In the genomic region with DNA sequence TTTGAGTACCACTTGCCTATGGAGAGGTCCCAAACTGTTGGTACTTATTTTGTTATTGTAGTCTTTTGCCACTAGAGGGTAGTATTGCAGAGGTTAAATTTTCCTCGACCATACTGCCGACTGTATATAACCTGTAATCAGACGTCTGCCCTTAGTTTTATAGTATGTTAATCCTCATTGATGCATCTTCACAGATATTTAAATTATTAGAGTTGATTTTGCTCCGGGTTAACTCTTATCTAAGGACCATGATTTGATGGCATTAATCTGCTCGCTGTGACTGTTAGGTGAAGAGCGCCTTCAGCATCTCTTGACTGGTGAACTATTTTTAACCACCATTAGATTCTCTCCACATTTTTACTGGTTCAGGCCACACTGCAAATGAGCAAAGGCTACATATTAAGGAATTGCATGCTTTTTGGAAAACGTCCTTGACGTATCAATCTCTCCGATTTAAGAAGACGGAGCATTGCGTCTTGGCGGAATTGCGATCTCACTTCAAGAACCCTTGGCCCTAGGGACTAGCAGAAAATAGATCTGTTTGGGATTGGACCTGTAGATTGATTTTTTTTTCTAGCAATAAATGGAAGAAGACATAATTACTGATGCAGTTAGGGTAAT, we compare ENCODE assay signal across 7 mouse cellular contexts. TPM values are rescaled to one million over a fixed set of nuclear protein-coding genes. Genes with fewer than 3 reads are reported as not detected.
DNase-seq lines count a peak whose midpoint lies in the region; ATAC-seq and TF ChIP-seq lines count a peak whose summit lies in the region.

No protein-coding gene starts in this region.

- H3K27ac ChIP-seq in ES-Bruce4 (ENCODE audit: insufficient read depth, low read length), result peak overlapping the region; percentile 68
- peak overlapping the region; percentile 100 for H3K27ac ChIP-seq in embryonic facial prominence, embryonic 10.5 days (replicated peaks)
- peak overlapping the region; percentile 99; the same call in 1 of the 2 replicates for H3K27ac ChIP-seq in hindbrain, embryonic 11.5 days (ENCODE audit: low read depth, low read length)

- H3K27me3 ChIP-seq in ES-Bruce4 (ENCODE audit: control insufficient read depth, insufficient read depth, low read length, poor library complexity, severe bottlenecking), result no peaks in the 10 kb centered on the region
- H3K27me3 ChIP-seq in embryonic facial prominence, embryonic 10.5 days (replicated peaks; ENCODE audit: low read depth, poor library complexity, severe bottlenecking), result no peaks in the 10 kb centered on the region
- no peaks in the 10 kb centered on the region for H3K27me3 ChIP-seq in hindbrain, embryonic 11.5 days (ENCODE audit: control insufficient read depth, insufficient read depth, low read length)
- H3K27me3 ChIP-seq in splenic B cell, adult 2 months (ENCODE audit: control insufficient read depth, insufficient read depth, low read length, poor library complexity, severe bottlenecking), result no peaks in the 10 kb centered on the region

- TF ChIP-seq POLR2A in ES-Bruce4 (IDR thresholded peaks at IDR 0.05; ENCODE audit: insufficient read depth, low read length), result no peak

- WGBS in embryonic facial prominence, embryonic 10.5 days, result 9% methylated on average over 13 of the region's 13 CpGs
- 11% methylated on average over 13 of the region's 13 CpGs for WGBS in hindbrain, embryonic 11.5 days

- H3K9me3 ChIP-seq in ES-Bruce4 (replicated peaks; ENCODE audit: control insufficient read depth, insufficient read depth, low read length, poor library complexity, severe bottlenecking), result no peaks in the 10 kb centered on the region
- H3K9me3 ChIP-seq in embryonic facial prominence, embryonic 10.5 days, result no peaks in the 10 kb centered on the region
- H3K9me3 ChIP-seq in hindbrain, embryonic 11.5 days (ENCODE audit: control insufficient read depth, low read length), result no peaks in the 10 kb centered on the region

- H3K4me1 ChIP-seq in ES-Bruce4 (ENCODE audit: control insufficient read depth, insufficient read depth, low read length), result no peaks in the 10 kb centered on the region
- H3K4me1 ChIP-seq in embryonic facial prominence, embryonic 10.5 days, result peaks cover 43% of the 10 kb centered on the region
- H3K4me1 ChIP-seq in hindbrain, embryonic 11.5 days (replicated peaks; ENCODE audit: control insufficient read depth, insufficient read depth, low read length), result no peaks in the 10 kb centered on the region

- peaks cover 26% of the 10 kb centered on the region for H3K36me3 ChIP-seq in ES-Bruce4 (ENCODE audit: control insufficient read depth, insufficient read depth, low read length, poor library complexity, severe bottlenecking)
- H3K36me3 ChIP-seq in embryonic facial prominence, embryonic 10.5 days (replicated peaks), result peaks cover 22% of the 10 kb centered on the region
- H3K36me3 ChIP-seq in hindbrain, embryonic 11.5 days (ENCODE audit: control insufficient read depth, insufficient read depth, low read length), result 0 out of 2 replicates have a peak, but pooled peaks cover 5% of the 10 kb centered on the region
- H3K36me3 ChIP-seq in splenic B cell, adult 2 months (ENCODE audit: control insufficient read depth, insufficient read depth, low read length, poor library complexity, severe bottlenecking), result no peaks in the 10 kb centered on the region

- peak overlapping the region; percentile 60 for H3K9ac ChIP-seq in ES-Bruce4 (ENCODE audit: low read depth, poor library complexity, severe bottlenecking)
- H3K9ac ChIP-seq in hindbrain, embryonic 11.5 days (ENCODE audit: low read depth, low read length), result peak overlapping the region; percentile 97; the same call in 1 of the 2 replicates

- TF ChIP-seq EP300 in ES-Bruce4 (IDR thresholded peaks at IDR 0.05; ENCODE audit: insufficient read depth, low read depth, low read length), result no peak

- no peak overlapping the region for H3K4me3 ChIP-seq in ES-Bruce4 (ENCODE audit: low read depth, low read length)
- peak overlapping the region; percentile 86 for H3K4me3 ChIP-seq in embryonic facial prominence, embryonic 10.5 days
- H3K4me3 ChIP-seq in hindbrain, embryonic 11.5 days (ENCODE audit: low read depth, low read length), result peak overlapping the region; percentile 75

- no peak for TF ChIP-seq CTCF in ES-Bruce4 (IDR thresholded peaks at IDR 0.05; ENCODE audit: low read depth, low read length)

- DNase-seq in B cell, adult 2 months, result peak; percentile 25 to 42
- DNase-seq in embryonic facial prominence, embryonic 10.5 days (ENCODE audit: low spot score), result no peak
- DNase-seq in hindbrain, embryonic 11.5 days (ENCODE audit: low spot score), result peak; percentile 66
- DNase-seq in splenic B cell, adult 2 months (ENCODE audit: low read depth, low spot score), result peak; percentile 81
- DNase-seq in right cerebral cortex, postnatal 36 days (ENCODE audit: low spot score in 2 of 2), result no peak

- ATAC-seq in hindbrain, embryonic 11.5 days (ENCODE audit: low FRiP score), result no peak
- ATAC-seq in megakaryocyte, adult 5-6 weeks (ENCODE audit: poor library complexity, severe bottlenecking), result peak; percentile 37

- H3K4me2 ChIP-seq in hindbrain, embryonic 11.5 days (replicated peaks; ENCODE audit: low read depth, low read length), result peak overlapping the region; percentile 63

RNA-seq across cellular contexts. Expression of a gene that starts 53.3 kb away (rescaled TPM):
- polyA plus RNA-seq in ES-Bruce4 (2011; ENCODE audit: insufficient read depth, insufficient read length, low read depth, missing spikeins), result 6.1 and 6.4 TPM in 2 replicates
- polyA plus RNA-seq in embryonic facial prominence, embryonic 10.5 days (2016; fragmentation: Nextera tagmentation; extraction: Ambion mirVana), result 18.9 and 21.6 TPM in 2 replicates
- polyA plus RNA-seq in hindbrain, embryonic 11.5 days (2014; fragmentation: Nextera tagmentation; extraction: Ambion mirVana), result 46.1 TPM in 2 replicates
- not detected in 2 replicates for total RNA-seq in megakaryocyte, adult 5-6 weeks (2015)
- not detected in 2 replicates for total RNA-seq in megakaryocyte, adult 5-6 weeks (2017)

Comparison
In these comparisons a context has a peak if more than half of its experiments do, and no peak if none do; other contexts are left out.
1. DNase-seq: peak in B cell, adult 2 months (2 of 2), hindbrain, embryonic 11.5 days (single experiment) and splenic B cell, adult 2 months (single experiment); none in embryonic facial prominence, embryonic 10.5 days (single experiment) and right cerebral cortex, postnatal 36 days (0 of 2).
2. Peak in every context shown above with its lines, with median percentiles within 50 percentile points of each other: H3K27ac ChIP-seq.